Mouse (Mus musculus): ENCODE measurements around the gene Sestd1. TPM values are rescaled to one million over a fixed set of nuclear protein-coding genes. Genes with fewer than 3 reads are reported as not detected.

Gene Sestd1
- total and polyA plus RNA-seq, 3 experiments, result not detected

GRCm38 (mm10) chr2:77265301-77265700 lies 15.1 kb downstream of the Sestd1 start:
- Histone ChIP-seq H3K79me2 (ENCODE audit: control insufficient read depth, insufficient read depth, low read length, poor library complexity) (no peaks in the 10 kb centered on the region), H3K27me3 (ENCODE audit: control insufficient read depth in 1 of 2, insufficient read depth in 2 of 2, low read length in 2 of 2) (no peaks in the 10 kb centered on the region), H3K4me1 (ENCODE audit: control insufficient read depth in 1 of 2, insufficient read depth in 2 of 2, low read length in 2 of 2) (no peaks in the 10 kb centered on the region), H3K27ac (ENCODE audit: control insufficient read depth, low read depth, low read length) (no peak overlapping the region), H3K36me3 (ENCODE audit: control insufficient read depth in 1 of 2, insufficient read depth in 2 of 2, low read length in 2 of 2) (no peaks in the 10 kb centered on the region), H3K9me3 (replicated peaks; ENCODE audit: insufficient read depth, low read length) (no peaks in the 10 kb centered on the region), H3K9ac (ENCODE audit: control insufficient read depth, low read depth, low read length, poor library complexity, severe bottlenecking) (no peak overlapping the region), H3K4me3 (ENCODE audit: control insufficient read depth in 1 of 2, insufficient read depth in 1 of 2, low read depth in 2 of 2, low read length in 2 of 2) (no peak overlapping the region)
- no peak for TF ChIP-seq ZC3H11A (IDR thresholded peaks at IDR 0.05; ENCODE audit: low read depth, low read length)
- TF ChIP-seq EP300 (IDR thresholded peaks at IDR 0.05; ENCODE audit: low read depth in 1 of 2, low read length in 2 of 2), result no peak
- TF ChIP-seq SMC3 (IDR thresholded peaks at IDR 0.05; ENCODE audit: low read depth, low read length), result no peak
- TF ChIP-seq MXI1 (IDR thresholded peaks at IDR 0.05; ENCODE audit: low read depth, low read length), result no peak
- TF ChIP-seq ETS1 (IDR thresholded peaks at IDR 0.05; ENCODE audit: low read depth, low read length), result no peak
- TF ChIP-seq MAFK (IDR thresholded peaks at IDR 0.05; ENCODE audit: borderline replicate concordance, low read depth, low read length), result no peak
- no peak for TF ChIP-seq GABPA (IDR thresholded peaks at IDR 0.05; ENCODE audit: low read depth, low read length)
- no peak for TF ChIP-seq NELFE (IDR thresholded peaks at IDR 0.05; ENCODE audit: low read depth, low read length)
- TF ChIP-seq UBTF (IDR thresholded peaks at IDR 0.05; ENCODE audit: borderline replicate concordance, insufficient read depth, low read depth, low read length), result no peak
- no peak for TF ChIP-seq CHD1 (IDR thresholded peaks at IDR 0.05; ENCODE audit: low read depth, low read length)
- no peak for TF ChIP-seq JUND (IDR thresholded peaks at IDR 0.05; ENCODE audit: low read depth, low read length)
- TF ChIP-seq POLR2AphosphoS2 (IDR thresholded peaks at IDR 0.05; ENCODE audit: low read length), result no peak
- TF ChIP-seq RCOR1 (IDR thresholded peaks at IDR 0.05; ENCODE audit: low read depth, low read length), result no peak
- no peak for TF ChIP-seq E2F4 (IDR thresholded peaks at IDR 0.05; ENCODE audit: borderline replicate concordance, low read depth, low read length)
- no peak for TF ChIP-seq TBP (IDR thresholded peaks at IDR 0.05; ENCODE audit: low read depth, low read length)
- no peak for TF ChIP-seq MAZ (IDR thresholded peaks at IDR 0.05; ENCODE audit: low read depth, low read length)
- DNase-seq (ENCODE audit: low read depth, low spot score), result no peak

GRCm38 (mm10) chr2:77264550-77264949 lies 15.8 kb downstream of the Sestd1 start:
- Histone ChIP-seq H3K4me3 (ENCODE audit: control insufficient read depth in 1 of 2, insufficient read depth in 1 of 2, low read depth in 2 of 2, low read length in 2 of 2) (no peak overlapping the region), H3K27ac (ENCODE audit: control insufficient read depth, low read depth, low read length) (no peak overlapping the region), H3K36me3 (ENCODE audit: control insufficient read depth in 1 of 2, insufficient read depth in 2 of 2, low read length in 2 of 2) (no peaks in the 10 kb centered on the region), H3K27me3 (ENCODE audit: control insufficient read depth in 1 of 2, insufficient read depth in 2 of 2, low read length in 2 of 2) (no peaks in the 10 kb centered on the region; a peak in 1 of 4 replicates), H3K4me1 (ENCODE audit: control insufficient read depth in 1 of 2, insufficient read depth in 2 of 2, low read length in 2 of 2) (no peaks in the 10 kb centered on the region), H3K9ac (ENCODE audit: control insufficient read depth, low read depth, low read length, poor library complexity, severe bottlenecking) (no peak overlapping the region), H3K9me3 (replicated peaks; ENCODE audit: insufficient read depth, low read length) (no peaks in the 10 kb centered on the region), H3K79me2 (ENCODE audit: control insufficient read depth, insufficient read depth, low read length, poor library complexity) (no peaks in the 10 kb centered on the region)
- TF ChIP-seq JUND (IDR thresholded peaks at IDR 0.05; ENCODE audit: low read depth, low read length) (no peak), ELF1 (IDR thresholded peaks at IDR 0.05; ENCODE audit: low read depth, low read length) (no peak), ZC3H11A (IDR thresholded peaks at IDR 0.05; ENCODE audit: low read depth, low read length) (no peak), MAZ (IDR thresholded peaks at IDR 0.05; ENCODE audit: low read depth, low read length) (no peak), MAFK (IDR thresholded peaks at IDR 0.05; ENCODE audit: borderline replicate concordance, low read depth, low read length) (no peak), TAL1 (IDR thresholded peaks at IDR 0.05; ENCODE audit: low read length) (no peak), CHD1 (IDR thresholded peaks at IDR 0.05; ENCODE audit: low read depth, low read length) (no peak), MYC (IDR thresholded peaks at IDR 0.05; ENCODE audit: low read depth, low read length) (no peak), RCOR1 (IDR thresholded peaks at IDR 0.05; ENCODE audit: low read depth, low read length) (no peak), NELFE (IDR thresholded peaks at IDR 0.05; ENCODE audit: low read depth, low read length) (no peak), ZNF384 (IDR thresholded peaks at IDR 0.05; ENCODE audit: low read depth, low read length) (no peak), HCFC1 (IDR thresholded peaks at IDR 0.05; ENCODE audit: low read depth, low read length) (no peak), ZMIZ1 (IDR thresholded peaks at IDR 0.05; ENCODE audit: low read depth, low read length) (no peak), SIN3A (IDR thresholded peaks at IDR 0.05; ENCODE audit: low read length) (no peak), EP300 (IDR thresholded peaks at IDR 0.05; ENCODE audit: low read depth in 1 of 2, low read length in 2 of 2) (no peak), USF1 (IDR thresholded peaks at IDR 0.05; ENCODE audit: low read depth, low read length) (no peak), KAT2A (conservative IDR thresholded peaks at IDR 0.05; ENCODE audit: low read depth, low read length) (no peak), GATA1 (IDR thresholded peaks at IDR 0.05; ENCODE audit: low read depth, low read length) (no peak)
- no peak for DNase-seq (ENCODE audit: low read depth, low spot score)
